Mouse (Mus musculus) cerebellum, adult 9-11 months (tissue): Measurements from ENCODE around the gene Socs1.

Experiments used
- DNase-seq: peaks from one replicate; pipeline ENCODE4 v3.0.0; 2022

Gene Socs1

GRCm38 (mm10) chr16:10786288-10786687 is 952 bp upstream of the Socs1 start:
- peak; percentile 85 for DNase-seq

GRCm38 (mm10) chr16:10784793-10785370 is 454 bp downstream of the Socs1 start:
- peak; percentile 85 for DNase-seq

GRCm38 (mm10) chr16:10783883-10784792 is 1.2 kb downstream of the Socs1 start:
- peak; percentile 55 for DNase-seq

GRCm38 (mm10) chr16:10783451-10783850 is 1.9 kb downstream of the Socs1 start:
- DNase-seq, result no peak

GRCm38 (mm10) chr16:10783152-10783434 is 2.2 kb downstream of the Socs1 start:
- no peak for DNase-seq

- no peak for DNase-seq
These were observed 2.8 kb downstream of the Socs1 start for GRCm38 (mm10) chr16:10782377-10783151.

GRCm38 (mm10) chr16:10781862-10782371 is 3.4 kb downstream of the Socs1 start:
- DNase-seq, result no peak

- no peak for DNase-seq
These were observed 4.7 kb downstream of the Socs1 start for GRCm38 (mm10) chr16:10780631-10781120.

- DNase-seq, result no peak
These were observed 7.7 kb downstream of the Socs1 start for GRCm38 (mm10) chr16:10777579-10778160.

- DNase-seq, result no peak
These were observed 9.0 kb downstream of the Socs1 start for GRCm38 (mm10) chr16:10776322-10776721.

- no peak for DNase-seq
These were observed 10.6 kb downstream of the Socs1 start for GRCm38 (mm10) chr16:10774726-10775125.

GRCm38 (mm10) chr16:10773543-10773942 is 11.8 kb downstream of the Socs1 start:
- no peak for DNase-seq

- DNase-seq, result no peak
These were observed 13.4 kb downstream of the Socs1 start for GRCm38 (mm10) chr16:10771769-10772510.

GRCm38 (mm10) chr16:10770531-10771325 is 14.6 kb downstream of the Socs1 start:
- no peak for DNase-seq

GRCm38 (mm10) chr16:10769661-10770060 is 15.7 kb downstream of the Socs1 start:
- no peak for DNase-seq

GRCm38 (mm10) chr16:10768821-10769220 is 16.5 kb downstream of the Socs1 start:
- DNase-seq, result no peak

GRCm38 (mm10) chr16:10767158-10767557 is 18.2 kb downstream of the Socs1 start:
- DNase-seq, result peak; percentile 52

GRCm38 (mm10) chr16:10764323-10764722 is 21.0 kb downstream of the Socs1 start:
- no peak for DNase-seq

- no peak for DNase-seq
These were observed 21.6 kb downstream of the Socs1 start for GRCm38 (mm10) chr16:10763540-10764264.

- no peak for DNase-seq
These were observed 22.7 kb downstream of the Socs1 start for GRCm38 (mm10) chr16:10762569-10763180.
